ENCODE assay signal across 9 mouse cellular contexts in genomic region chr1:156204656-156205131, GRCm38 (mm10). TPM values are rescaled to one million over a fixed set of nuclear protein-coding genes. Genes with fewer than 3 reads are reported as not detected.
DNase-seq lines count a peak whose midpoint lies in the region; ATAC-seq and TF ChIP-seq lines count a peak whose summit lies in the region.
"Had no signal": no experiment of that assay in that cellular context is flagged by ENCODE, and none has a peak within 500 bp of the region (broad histone marks: within the 10 kb centered on the region; RNA-seq: fewer than 3 reads in every experiment).

Gene Fam163a (minus strand): TSS chr1:156205026.

- TF ChIP-seq CTCF in layer of hippocampus, adult 2 months (conservative IDR thresholded peaks at IDR 0.05), result peak; percentile 14; the same call in 1 of the 2 replicates
- TF ChIP-seq CTCF in brain, embryonic 14.5 days (IDR thresholded peaks at IDR 0.05; ENCODE audit: borderline replicate concordance, extremely low read depth, insufficient read depth, insufficient read length), result no peak

- peak in 1 of 2 experiments; percentile 19 for DNase-seq in layer of hippocampus, adult 2 months (ENCODE audit: low spot score in 2 of 2)
- no peak for DNase-seq in layer of hippocampus, adult 8-10 months (ENCODE audit: low spot score in 2 of 2)
- peak; percentile 71 for DNase-seq in brain, embryonic 14.5 days (ENCODE audit: low read depth)
- DNase-seq in hindbrain, embryonic 11.5 days (ENCODE audit: low spot score), result peak; percentile 70
- DNase-seq in left cerebral cortex, postnatal 25 days (ENCODE audit: low spot score in 2 of 2), result peak; percentile 12 to 36

- peak; percentile 80 for ATAC-seq in hindbrain, embryonic 11.5 days (ENCODE audit: low FRiP score)
- peak; percentile 80 for ATAC-seq in neural tube, embryonic 15.5 days (ENCODE audit: low FRiP score)
- no peak for ATAC-seq in CD4-positive, CD25-positive, alpha-beta regulatory T cell, adult 4 months
- no peak for ATAC-seq in activated CD4-positive, CD25-positive, alpha-beta regulatory T cell, adult 4 months
- ATAC-seq: Patski had no signal

- intact Hi-C loops in left cerebral cortex, postnatal 25 days (cut with DNase I), result no loop called here

- no peaks in the 10 kb centered on the region for H3K36me3 ChIP-seq in hindbrain, embryonic 11.5 days (ENCODE audit: control insufficient read depth, insufficient read depth, low read length)
- H3K36me3 ChIP-seq in neural tube, embryonic 15.5 days, result no peaks in the 10 kb centered on the region

- no peak for TF ChIP-seq POLR2A in brain, embryonic 14.5 days (IDR thresholded peaks at IDR 0.05; ENCODE audit: borderline replicate concordance, extremely low read depth, insufficient read depth, insufficient read length, poor library complexity, severe bottlenecking)

- peak within 1 kb of the TSS; percentile 69 for H3K27ac ChIP-seq in layer of hippocampus, adult 2 months
- H3K27ac ChIP-seq in hindbrain, embryonic 11.5 days (ENCODE audit: low read depth, low read length), result peak within 1 kb of the TSS; percentile 24; the same call in 1 of the 2 replicates
- peak within 1 kb of the TSS; percentile 28; the same call in 1 of the 2 replicates for H3K27ac ChIP-seq in neural tube, embryonic 15.5 days (replicated peaks)

- WGBS in hindbrain, embryonic 11.5 days, result under 1% methylated on average over 44 of the region's 44 CpGs
- WGBS in neural tube, embryonic 15.5 days, result under 1% methylated on average over 39 of the region's 44 CpGs

- H3K4me1 ChIP-seq in hindbrain, embryonic 11.5 days (replicated peaks; ENCODE audit: control insufficient read depth, insufficient read depth, low read length), result no peaks in the 10 kb centered on the region; the same call in none of the 2 replicates
- peaks cover 24% of the 10 kb centered on the region for H3K4me1 ChIP-seq in neural tube, embryonic 15.5 days

- peak within 1 kb of the TSS; percentile 80 for H3K4me2 ChIP-seq in hindbrain, embryonic 11.5 days (replicated peaks; ENCODE audit: low read depth, low read length)
- peak within 1 kb of the TSS; percentile 89 for H3K4me2 ChIP-seq in neural tube, embryonic 15.5 days

- peak within 1 kb of the TSS; percentile 58 for H3K4me3 ChIP-seq in layer of hippocampus, adult 2 months
- peak within 1 kb of the TSS; percentile 45 for H3K4me3 ChIP-seq in hindbrain, embryonic 11.5 days (ENCODE audit: low read depth, low read length)
- peak within 1 kb of the TSS; percentile 49 for H3K4me3 ChIP-seq in neural tube, embryonic 15.5 days (replicated peaks)

- H3K9ac ChIP-seq in hindbrain, embryonic 11.5 days (ENCODE audit: low read depth, low read length), result peak within 1 kb of the TSS; percentile 68
- peak within 1 kb of the TSS; percentile 55 for H3K9ac ChIP-seq in neural tube, embryonic 15.5 days (replicated peaks)

- peaks cover 31% of the 10 kb centered on the region for H3K27me3 ChIP-seq in hindbrain, embryonic 11.5 days (ENCODE audit: control insufficient read depth, insufficient read depth, low read length)
- peaks cover 52% of the 10 kb centered on the region for H3K27me3 ChIP-seq in neural tube, embryonic 15.5 days (replicated peaks)

- no peaks in the 10 kb centered on the region for H3K9me3 ChIP-seq in hindbrain, embryonic 11.5 days (ENCODE audit: control insufficient read depth, low read length)
- no peaks in the 10 kb centered on the region for H3K9me3 ChIP-seq in neural tube, embryonic 15.5 days (replicated peaks)

RNA-seq across cellular contexts. Expression of gene Fam163a, which starts in this region (rescaled TPM):
- 10 to 100 TPM; 14.3 to 14.8 TPM for total RNA-seq in layer of hippocampus, adult 2 months (2021)
- total RNA-seq in layer of hippocampus, adult 8-10 months (2022), result 10 to 100 TPM in 2 of 4 experiments, 1 to 10 TPM in 2; 9.3 to 15.2 (median 11.5) TPM
- 1.7 and 4.0 TPM in 2 replicates for polyA plus RNA-seq in brain, embryonic 14.5 days (2012; rRNA removed)
- 5.4 and 5.7 TPM in 2 replicates for polyA plus RNA-seq in hindbrain, embryonic 11.5 days (2014; fragmentation: Nextera tagmentation; extraction: Ambion mirVana)
- total RNA-seq in left cerebral cortex, postnatal 25 days (2021), result 1 to 10 TPM; 8.4 to 9.7 TPM
- 5.2 and 5.6 TPM in 2 replicates for polyA plus RNA-seq in neural tube, embryonic 15.5 days (2015; fragmentation: Nextera tagmentation; extraction: Ambion mirVana)
- not detected for polyA plus RNA-seq in CD4-positive, CD25-positive, alpha-beta regulatory T cell, adult 4 months (2017; shearing (Covaris generic))
- polyA plus RNA-seq in activated CD4-positive, CD25-positive, alpha-beta regulatory T cell, adult 4 months (2017; shearing (Covaris generic)), result not detected
- polyA plus RNA-seq: Patski had no signal

Comparison
In these comparisons a context has a peak if more than half of its experiments do, and no peak if none do; other contexts are left out.
1. DNase-seq: peak in brain, embryonic 14.5 days (single experiment), hindbrain, embryonic 11.5 days (single experiment) and left cerebral cortex, postnatal 25 days (2 of 2); none in layer of hippocampus, adult 8-10 months (0 of 2).
2. ATAC-seq: peak in hindbrain, embryonic 11.5 days (single experiment) and neural tube, embryonic 15.5 days (single experiment); none in CD4-positive, CD25-positive, alpha-beta regulatory T cell, adult 4 months (single experiment) and activated CD4-positive, CD25-positive, alpha-beta regulatory T cell, adult 4 months (single experiment).
3. Peak in every context shown above with its lines, with median percentiles within 50 percentile points of each other: H3K27ac ChIP-seq and H3K4me3 ChIP-seq.